Mouse (Mus musculus): ENCODE measurements around the gene Pla1a. TPM values are rescaled to one million over a fixed set of nuclear protein-coding genes. Genes with fewer than 3 reads are reported as not detected.

The Pla1a gene
- total RNA-seq, 2 experiments from 2014 or later, result 16.4 to 45.3 TPM

- DNase-seq, result no peak
Observed at GRCm38 (mm10) chr16:38369000-38369399, 63.9 kb downstream of the Pla1a start.

- DNase-seq, result peak; percentile 17 to 36
Observed at GRCm38 (mm10) chr16:38368336-38368735, 64.6 kb downstream of the Pla1a start.

DNA sequence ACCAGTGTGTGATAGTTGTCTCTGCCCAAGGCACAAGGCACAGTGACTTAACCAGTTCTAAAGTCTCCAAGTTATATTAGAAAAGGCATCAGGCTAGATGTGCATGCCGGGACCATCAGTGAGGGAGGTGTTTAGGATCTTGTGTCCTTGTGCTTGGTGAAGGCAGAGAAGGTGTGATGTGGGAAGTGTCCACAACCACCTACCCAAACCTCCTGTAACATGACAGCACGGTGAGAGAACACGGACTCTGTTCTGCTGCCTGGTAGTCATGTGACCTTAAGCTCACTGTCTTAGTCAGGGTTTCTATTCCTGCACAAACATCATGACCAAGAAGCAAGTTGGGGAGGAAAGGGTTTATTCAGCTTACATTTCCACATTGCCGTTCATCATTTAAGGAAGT is 66.7 kb downstream of the Pla1a start:
- DNase-seq, result no peak

DNA sequence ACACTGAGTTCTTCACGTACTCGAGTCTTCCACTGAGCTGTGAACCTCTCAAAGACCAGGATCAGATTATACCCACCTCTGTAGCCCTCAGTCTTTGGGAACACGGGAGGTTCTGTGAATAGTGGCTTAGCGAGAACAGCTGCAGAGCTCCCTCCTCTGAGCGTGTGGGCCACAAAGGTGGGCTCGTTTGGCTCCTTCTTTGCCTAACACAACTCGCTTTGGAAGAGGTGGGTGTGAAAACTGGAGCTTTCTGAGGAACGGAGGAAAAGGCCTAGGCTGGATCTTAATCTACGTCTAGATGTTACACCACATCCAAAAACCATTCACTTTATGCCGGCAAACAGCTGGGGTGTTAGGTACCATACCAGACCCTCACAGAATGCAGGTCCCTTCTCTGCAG is 67.6 kb downstream of the Pla1a start:
- no peak for DNase-seq

GRCm38 (mm10) chr16:38363657-38364056 is 69.3 kb downstream of the Pla1a start:
- DNase-seq, result no peak

- no peak for DNase-seq
Observed at GRCm38 (mm10) chr16:38363256-38363595, 69.7 kb downstream of the Pla1a start.

DNA sequence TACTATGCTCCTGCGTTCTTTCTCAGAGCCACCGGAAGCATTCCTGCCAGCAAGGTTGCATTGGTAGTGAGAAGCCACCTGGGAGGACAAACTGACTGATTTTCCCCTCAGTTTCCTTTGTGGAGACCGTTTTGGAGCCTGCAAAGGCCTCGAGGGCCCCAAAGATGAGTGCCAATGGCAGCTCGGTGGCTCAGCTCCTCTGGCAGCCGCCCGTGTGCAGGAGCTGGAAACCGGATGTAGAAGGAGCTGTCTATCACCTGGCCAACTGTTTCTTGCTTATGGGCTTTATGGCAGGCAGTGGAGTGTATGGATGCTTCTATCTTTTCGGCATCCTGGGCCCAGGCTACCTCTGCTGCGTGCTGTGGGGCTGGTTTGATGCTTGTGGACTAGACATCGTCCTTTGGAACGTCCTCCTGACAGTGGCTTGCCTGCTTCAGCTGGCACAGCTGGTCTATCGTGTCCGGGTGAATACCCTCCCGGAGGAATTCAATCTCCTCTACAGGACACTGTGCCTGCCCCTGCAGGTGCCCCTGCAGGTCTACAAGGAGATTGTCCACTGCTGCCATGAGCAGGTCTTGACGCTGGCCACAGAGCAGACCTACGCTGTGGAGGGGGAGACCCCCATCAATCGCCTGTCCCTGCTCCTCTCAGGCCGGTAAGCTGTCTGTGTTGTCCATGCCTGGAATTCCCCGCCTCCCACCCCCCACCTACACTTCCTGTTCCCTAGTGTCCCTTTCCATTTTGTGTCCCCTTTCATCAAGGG is 70.3 kb downstream of the Pla1a start:
- no peak for DNase-seq

DNA sequence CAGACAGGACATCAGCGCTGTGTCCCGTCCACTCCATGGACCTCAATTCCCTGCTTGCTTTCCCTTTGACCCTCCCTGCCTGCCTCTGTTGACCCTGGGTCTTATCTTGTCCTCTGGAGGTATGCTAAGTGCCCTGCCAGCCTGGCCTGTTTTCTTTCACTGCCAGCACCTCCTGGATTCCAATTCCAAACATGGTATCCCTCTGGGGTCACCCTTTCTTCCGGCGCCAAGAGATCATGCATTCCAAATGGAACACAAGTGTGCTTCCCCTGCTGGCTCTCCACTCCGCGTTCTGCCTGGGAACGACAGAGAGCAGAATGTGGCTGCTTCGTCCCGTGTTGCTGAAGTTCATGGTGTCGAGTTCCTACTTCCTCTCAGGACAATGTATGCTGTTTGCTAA is 71.0 kb downstream of the Pla1a start, which contains the start of gene Popdc2:
TSS of gene Popdc2 (plus strand) at position 277 of the 400 bp plus-strand sequence.
- peak in 1 of 2 experiments; percentile 22 for DNase-seq

DNA sequence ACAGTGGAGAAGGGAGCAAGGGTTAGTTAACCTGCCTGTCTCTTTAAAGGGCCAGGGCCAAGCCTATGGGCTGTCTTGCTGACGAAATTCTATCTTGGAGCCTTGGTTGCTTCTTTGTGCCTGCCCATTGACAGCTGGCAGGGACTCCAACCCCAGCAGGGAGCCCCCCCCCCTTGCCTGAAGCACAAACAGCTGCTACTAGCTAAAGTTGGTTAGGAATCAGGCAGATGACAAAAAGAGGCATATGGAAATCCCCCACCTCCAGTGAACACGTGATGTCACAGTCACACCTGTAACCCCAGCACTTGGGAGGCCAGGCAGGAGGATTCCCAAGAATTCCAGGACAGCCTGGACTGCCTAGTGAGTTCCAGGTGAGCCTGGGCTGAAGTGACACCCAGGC is 72.6 kb downstream of the Pla1a start:
- DNase-seq, result no peak

GRCm38 (mm10) chr16:38359857-38360256 is 73.1 kb downstream of the Pla1a start:
- no peak for DNase-seq

DNA sequence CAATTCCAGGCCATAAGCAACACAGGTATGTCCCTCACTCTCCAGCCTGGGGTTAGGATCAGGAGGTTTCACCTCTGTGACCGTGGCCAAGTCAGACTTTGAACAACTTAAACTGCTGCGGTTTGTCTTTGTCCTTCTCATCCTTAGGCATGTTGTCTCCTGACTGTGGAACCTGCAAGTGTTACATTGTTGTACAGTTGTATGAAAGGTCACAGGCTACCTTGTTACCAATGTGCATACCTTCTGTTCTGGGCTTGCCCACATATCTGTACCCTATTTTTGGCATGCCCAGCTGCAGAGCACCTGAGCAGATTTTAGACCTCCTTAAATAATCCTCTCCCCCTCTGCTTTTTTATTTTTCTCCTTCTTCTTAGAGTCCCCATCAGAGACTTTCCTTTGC is 73.7 kb downstream of the Pla1a start:
- DNase-seq, result no peak

DNA sequence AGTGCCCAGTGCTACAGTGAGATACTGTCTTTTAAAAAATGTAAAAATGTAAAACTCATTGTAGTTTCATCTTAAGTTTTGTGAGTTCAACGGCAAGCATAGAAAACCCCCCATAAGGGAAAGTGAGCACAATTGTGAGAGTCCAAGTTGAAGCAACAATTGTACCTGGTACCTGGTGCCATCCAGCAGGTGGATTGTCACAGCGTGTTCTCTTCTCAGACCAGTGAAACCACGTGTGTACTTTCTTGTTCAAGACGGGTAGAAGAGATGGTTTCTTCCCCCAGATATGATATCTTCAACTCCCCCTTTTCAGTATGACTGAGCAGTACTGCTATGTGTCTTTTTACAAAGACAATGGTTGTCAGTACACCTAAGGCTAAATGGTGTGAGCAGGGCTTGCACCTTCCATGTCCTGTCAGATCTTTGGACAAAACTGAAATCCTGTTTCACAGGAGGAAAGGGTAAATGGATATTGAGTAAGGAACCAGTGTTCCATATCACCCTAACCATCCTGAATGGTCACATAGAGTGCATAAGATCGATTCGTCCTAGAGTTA is 74.6 kb downstream of the Pla1a start:
- DNase-seq, result no peak

GRCm38 (mm10) chr16:38354185-38354913 is 78.6 kb downstream of the Pla1a start:
- no peak for DNase-seq

DNA sequence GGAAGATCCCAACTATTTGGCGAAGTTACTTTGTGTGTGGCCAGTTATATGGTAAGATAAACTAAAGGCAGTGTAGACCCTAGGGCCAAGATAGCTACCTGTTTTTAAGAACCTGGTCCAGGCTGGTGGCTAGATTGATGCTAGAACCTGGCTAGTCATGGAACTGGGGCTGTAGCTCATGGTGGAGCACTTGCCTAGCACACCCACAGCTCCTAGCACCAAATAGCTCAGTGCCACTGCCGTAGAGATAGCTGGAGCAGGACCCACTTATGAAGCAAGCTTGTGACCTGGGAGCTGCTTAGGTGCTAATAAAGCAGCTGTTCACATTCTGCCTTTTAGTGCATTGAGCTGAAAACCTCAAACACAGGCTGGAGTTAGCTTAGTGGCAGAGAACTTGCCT is 79.3 kb downstream of the Pla1a start:
- DNase-seq, result no peak

DNA sequence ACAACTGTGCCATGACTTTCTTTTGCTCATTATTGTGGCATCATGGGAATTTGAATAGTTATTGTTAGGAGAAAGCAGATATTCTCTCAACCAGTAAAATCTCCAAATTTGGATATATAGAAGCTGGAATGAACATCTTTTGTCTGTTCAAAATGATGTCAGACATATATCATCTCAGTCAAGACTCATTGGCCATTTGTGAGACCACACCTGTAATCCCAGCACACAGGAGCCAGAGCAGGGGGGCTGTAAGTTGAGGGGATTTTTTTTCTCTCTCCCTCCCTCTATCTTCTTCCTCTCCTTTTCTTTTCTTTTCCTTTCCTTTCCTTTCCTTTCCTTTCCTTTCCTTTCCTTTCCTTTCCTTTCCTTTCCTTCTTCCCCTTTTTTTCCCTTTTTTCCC is 80.1 kb downstream of the Pla1a start:
- DNase-seq, result no peak

DNA sequence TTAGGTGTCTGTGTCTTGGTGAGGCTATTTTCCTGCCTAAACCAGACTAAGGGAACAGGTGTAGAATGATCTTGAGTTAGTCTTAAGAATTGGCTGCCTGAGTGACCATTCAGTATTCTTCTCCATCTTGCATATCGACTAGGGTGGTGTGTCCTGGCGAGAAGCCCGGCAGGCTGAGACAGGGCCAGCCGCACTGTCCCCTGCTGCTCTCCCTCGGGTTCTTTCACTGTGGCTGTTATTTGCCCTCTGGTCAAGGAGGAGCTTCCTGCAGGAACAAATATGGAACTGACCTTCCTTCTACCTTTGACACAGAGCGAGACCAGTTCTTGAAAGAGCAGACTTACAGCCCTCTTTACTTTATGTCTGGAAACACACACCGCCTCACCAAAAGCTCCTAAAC is 80.9 kb downstream of the Pla1a start:
- peak; percentile 44 to 62 for DNase-seq

DNA sequence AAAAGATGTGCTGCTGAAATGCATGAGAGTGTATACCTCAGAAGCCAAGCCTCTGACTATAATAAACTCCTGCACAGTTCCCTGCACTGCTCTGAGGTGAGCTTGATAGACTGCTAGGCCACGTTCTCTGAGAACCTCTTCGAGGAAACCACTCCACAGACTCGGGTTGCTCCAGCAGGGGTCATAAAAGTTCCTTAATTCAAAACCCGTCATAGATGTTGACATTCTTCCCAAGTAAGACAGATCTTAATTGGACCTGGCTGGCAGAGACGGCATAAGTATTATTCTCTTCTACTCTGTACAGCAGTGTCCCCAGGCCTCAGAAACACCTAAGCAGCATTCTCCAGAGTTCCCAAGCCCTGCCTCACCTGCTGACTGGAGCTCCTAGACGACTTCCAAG is 82.0 kb downstream of the Pla1a start:
- no peak for DNase-seq

- no peak for DNase-seq
Observed at GRCm38 (mm10) chr16:38350361-38350855, 82.5 kb downstream of the Pla1a start.

- DNase-seq, result no peak
Observed at GRCm38 (mm10) chr16:38349881-38350280, 83.1 kb downstream of the Pla1a start.

- no peak for DNase-seq
Observed at GRCm38 (mm10) chr16:38348217-38348761, 84.7 kb downstream of the Pla1a start.

GRCm38 (mm10) chr16:38347588-38347987 is 85.4 kb downstream of the Pla1a start:
- no peak for DNase-seq

GRCm38 (mm10) chr16:38346529-38347325 is 86.2 kb downstream of the Pla1a start, which contains the start of the genes Cox17 and Gm21987:
TSS of gene Cox17 (plus strand) at chr16:38346991.
TSS of gene Gm21987 (plus strand) at chr16:38347040.
- DNase-seq, result peak; percentile 92 to 93
